Mouse (Mus musculus) kidney, adult 9 months (tissue): Measurements from ENCODE around the gene Ndufb11.

Experiments
- DNase-seq: peaks from one replicate; pipeline ENCODE4 v3.0.0; 2022

Gene Ndufb11

DNA sequence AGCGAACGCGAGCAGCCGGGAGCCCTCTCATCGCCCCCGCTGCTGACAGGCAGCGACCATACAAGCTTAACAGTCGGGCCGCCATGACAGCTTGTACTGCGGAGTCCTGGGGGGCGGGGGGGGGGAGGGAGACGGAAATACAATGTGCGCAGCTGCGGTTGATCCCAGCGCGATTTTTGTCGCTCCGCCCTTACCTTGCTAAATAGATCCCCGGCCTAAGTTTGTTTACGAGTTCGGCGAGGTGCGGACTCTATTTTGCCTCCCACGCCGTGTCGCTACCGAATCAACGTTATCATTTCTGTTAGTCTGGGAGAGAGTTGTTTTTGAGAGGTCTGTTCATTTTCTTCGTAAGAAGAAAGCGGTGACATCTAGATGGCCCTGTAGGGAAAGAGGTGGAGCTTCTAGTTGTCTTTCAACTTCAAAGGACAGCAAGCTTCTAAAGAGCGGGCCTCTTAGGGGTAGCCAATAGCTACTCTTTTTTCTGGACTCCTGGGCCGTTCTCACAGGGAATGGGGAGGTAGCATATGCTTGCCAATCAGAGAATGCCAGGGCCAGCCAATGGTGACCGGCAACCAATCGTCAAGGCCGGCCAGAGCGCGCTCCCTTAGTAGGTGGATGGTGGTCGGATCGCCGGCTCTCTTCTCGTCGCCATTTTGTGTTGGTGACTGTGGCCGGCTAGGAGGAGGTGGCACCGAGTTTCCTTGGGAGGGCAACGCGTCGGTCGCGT lies at the start of gene Ndufb11, which contains the start of gene Rbm10:
TSS of gene Ndufb11 (minus strand) at position 444 of the 727 bp plus-strand sequence.
TSS of gene Rbm10 (plus strand) at position 328 of the 727 bp plus-strand sequence.
- DNase-seq, result peak; percentile 93

DNA sequence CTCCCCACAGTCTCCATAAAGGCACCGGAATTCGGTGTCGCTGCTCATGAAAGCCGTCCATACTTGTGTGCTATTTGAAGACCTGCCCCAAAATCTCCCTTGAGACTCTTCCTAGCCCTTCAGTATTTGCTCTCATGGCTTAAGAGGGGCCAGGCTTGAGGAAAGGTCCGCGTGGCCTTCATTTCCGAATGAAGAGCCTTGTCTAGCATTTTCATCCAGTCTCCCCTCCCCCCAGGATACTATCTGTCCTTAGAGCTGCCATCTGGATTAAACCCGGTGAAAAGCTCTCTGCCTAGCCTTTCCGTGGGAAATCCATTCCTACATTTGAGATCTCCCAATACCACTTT lies 46.0 kb upstream of the Ndufb11 start:
- peak; percentile 24 for DNase-seq

DNA sequence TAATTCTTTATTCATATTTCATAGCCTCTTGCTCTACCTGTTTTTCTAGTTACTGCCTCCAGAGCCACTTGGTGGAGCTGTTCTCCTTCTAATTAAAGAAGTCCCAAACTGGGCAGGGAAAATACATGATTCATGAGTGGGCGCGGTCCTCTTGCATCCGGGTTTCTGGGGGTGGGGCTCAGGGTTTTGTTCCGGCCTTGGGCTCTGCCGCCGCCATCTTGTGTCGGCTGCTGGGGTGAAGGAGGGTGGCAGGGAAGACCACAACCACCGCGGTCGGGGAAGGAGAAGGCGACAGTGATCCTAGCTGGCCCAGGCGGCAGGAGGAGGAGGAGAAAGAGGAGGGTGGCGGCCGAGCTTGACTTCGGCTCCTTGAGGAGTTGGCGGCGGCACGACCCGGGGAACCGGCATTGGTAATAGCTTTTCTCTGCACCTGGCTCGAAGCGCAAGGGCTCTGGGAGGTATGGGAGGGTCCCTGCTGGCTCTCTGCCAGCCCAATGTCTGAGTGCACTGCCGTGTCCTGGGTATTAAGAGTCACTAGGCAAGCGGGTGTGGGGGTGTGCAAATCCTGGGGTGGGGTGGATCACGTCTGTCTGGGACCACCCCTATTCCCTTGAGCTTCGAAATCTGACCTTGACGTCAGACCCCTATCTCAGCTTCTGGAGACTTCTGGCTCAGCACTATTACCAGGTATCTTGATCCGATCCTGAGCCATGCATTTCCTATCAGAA lies 45.5 kb upstream of the Ndufb11 start:
- DNase-seq, result peak; percentile 93

DNA sequence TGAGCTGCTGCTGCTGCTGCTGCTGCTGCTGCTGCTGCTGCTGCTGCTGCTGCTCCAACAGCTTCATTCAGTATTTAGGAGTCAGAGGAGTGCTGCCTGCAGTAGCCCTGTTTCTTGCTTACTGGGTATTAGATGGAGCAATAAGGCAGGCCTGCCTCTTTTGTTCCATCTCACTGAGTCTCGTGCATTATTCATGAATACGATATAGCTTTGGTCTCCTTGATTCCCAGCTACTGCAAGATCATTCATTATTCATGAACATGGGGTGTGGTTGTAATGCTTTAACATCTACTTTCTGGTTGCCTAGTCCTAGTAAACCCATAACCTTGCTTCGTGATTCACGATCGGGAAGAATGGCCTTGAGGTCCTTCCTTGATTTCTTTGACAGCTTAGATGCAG lies 44.9 kb upstream of the Ndufb11 start:
- DNase-seq, result no peak

DNA sequence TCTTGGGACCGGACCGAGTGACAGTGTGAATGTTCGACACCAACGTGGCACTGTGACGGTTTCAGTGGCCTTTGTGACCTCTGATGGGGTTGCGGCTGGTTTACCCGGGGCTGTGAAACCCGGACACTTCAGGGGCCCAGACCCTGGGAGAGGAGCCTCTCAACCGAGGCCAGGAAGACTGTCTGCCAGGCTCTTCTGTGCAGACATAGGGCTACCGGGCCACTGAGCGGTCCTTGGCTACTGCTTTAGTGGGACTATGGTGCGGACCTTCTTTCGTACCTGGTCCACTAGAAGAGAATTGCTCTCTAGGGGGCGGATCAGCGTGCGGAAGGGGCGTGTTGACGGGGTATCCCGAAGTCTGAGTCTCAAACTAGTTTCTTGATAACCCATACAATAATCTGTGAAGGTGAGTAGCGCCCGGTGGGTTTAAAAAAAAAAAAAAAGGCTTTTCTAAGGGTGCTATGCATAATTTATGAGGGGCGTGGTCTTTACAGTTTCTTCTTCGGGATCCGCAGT lies 41.5 kb upstream of the Ndufb11 start:
- DNase-seq, result peak; percentile 14

DNA sequence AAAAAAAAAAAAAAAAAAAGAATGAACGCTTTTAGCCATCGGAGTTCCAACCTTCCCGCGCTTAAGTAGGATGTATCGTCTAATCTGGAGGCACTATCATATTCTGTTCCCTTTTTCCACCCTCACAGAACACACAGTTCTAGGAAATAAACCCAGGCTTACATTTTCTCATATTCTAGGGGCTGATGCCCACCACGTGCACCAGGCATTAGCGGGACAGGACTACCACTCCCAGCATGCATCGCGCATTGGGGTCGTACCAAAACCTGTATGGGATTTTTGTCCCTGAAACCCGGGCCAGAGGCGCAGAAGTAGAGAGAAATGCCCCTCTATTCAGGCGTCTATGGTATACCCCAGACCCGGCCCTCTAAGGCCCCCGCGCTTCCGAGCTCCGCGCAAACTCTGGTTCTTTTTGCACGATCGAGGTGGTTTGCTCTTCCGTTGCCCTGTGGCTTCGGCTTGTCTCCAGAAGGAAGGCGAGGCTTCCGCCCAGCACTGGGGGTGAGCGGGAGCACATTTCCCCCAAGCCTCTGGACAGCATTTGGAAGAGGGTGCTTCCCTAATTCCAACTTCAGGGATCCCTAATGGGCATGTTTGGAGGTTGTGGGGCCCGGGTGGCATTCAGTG lies 40.7 kb upstream of the Ndufb11 start, which contains the start of gene Uba1:
TSS of gene Uba1 (plus strand) at position 301 of the 627 bp plus-strand sequence.
- DNase-seq, result peak; percentile 70

DNA sequence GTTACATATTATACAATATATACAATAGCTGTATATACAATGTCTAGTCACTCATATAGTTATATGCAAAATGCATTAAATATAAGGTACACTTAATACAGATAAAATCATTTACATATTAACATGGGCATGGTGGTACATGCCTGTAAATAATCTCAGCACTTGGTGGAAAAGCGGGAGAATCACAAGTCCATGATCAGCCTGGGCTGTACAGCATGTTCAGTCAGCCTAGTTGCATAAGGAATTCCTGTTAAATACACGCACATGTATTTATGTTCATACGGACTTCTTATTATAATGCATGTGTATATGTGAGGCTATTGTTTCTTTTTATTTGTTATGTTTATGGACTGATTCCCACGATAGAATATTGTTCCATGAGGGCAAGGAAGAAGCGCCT lies 40.2 kb upstream of the Ndufb11 start:
- DNase-seq, result no peak

DNA sequence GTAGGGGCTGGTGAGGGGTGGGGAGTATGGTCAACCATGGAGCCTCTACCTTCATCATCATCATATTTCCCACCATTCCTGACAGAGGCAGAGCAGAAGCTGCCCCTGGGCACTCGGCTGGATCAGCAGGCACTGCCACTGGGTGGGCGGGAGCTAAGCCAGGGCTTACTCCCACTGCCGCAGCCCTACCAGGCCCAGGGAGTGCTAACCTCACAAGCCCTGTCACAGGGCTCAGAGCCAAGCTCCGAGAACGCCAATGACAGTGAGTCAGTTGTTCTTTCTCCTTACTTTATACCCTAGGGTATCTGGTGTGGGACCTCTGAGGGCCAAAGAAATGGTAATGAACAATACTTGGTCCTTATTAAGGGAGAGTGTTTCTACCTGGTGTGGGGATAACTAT lies 27.4 kb upstream of the Ndufb11 start:
- DNase-seq, result no peak

DNA sequence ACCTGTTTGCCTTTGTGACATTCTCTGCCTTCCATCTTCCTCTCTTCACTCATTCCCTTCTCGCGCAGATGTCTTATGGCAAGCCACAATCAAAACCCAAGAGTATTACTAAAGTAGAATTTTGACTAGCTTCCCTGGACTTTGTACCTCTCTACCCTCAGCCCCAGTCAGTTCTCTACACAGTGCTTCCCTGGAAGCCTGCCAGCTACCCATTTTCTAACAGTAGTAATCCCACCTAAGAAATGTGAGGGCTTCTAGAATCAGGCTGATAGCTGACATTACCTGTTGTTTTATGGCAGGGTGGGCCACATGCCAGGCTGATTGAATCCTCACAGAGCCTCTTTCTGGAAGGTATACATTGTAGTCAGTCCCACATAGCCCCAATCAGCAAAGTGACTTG lies 20.7 kb upstream of the Ndufb11 start:
- peak; percentile 35 for DNase-seq

DNA sequence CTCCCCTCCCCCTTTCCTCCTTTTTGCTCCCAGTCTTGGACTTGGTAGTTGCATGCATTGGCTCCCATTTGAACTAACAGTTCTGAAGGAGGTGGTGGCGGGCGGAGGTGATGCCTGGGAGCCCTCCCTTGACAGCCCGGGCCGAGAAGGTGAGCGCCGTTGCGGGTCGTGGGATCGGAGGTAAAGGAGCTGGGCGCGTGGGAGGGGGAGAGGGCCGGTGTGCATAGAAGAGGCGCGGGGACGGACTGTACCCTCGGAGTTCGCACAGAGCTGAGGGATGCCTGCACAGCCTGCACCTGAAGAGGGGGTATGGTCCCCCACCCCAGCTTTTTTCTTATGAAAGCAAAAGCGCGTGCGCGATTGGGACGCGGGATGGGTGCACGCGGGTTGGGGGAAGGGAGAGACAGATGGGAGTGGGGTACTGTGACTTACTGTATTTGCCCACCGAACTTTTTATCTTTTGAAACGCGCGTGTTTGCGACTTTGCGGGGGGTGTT lies 532 bp upstream of the Ndufb11 start:
- no peak for DNase-seq

DNA sequence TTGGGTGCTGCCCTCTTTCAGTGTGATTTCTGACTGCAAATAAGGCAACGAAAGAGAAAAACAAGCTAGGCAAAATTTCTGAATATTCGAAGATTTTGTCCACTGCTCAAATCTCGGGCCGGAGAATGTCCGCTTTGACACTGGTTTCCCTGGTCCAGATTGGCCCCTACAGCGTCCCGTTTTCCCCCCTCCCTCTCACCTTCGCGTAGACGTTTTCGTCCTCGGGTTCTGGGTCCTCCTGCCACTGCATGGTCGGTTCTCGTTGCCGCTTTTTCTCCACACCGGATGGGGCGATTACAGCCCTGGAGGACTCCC lies 601 bp downstream of the Ndufb11 start:
- DNase-seq, result no peak

DNA sequence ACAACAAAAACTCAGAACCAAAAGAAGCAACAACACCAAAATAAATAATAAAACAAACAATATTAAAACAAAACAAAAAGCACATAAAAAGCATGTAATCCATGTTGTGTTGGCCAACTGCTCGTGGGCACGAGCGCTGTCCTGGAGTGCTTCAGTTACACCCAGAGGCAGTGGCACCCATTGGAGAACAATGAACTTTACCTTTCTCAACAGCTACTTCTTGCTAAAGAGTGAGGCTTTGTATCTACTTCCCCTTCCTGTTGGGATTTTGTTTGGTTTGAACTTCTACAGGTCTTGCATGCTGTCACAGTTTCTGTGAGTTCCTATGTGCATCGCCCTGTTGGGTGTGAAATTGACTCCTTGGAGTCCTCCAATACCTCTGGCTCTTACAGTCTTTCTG lies 8.9 kb downstream of the Ndufb11 start:
- no peak for DNase-seq

DNA sequence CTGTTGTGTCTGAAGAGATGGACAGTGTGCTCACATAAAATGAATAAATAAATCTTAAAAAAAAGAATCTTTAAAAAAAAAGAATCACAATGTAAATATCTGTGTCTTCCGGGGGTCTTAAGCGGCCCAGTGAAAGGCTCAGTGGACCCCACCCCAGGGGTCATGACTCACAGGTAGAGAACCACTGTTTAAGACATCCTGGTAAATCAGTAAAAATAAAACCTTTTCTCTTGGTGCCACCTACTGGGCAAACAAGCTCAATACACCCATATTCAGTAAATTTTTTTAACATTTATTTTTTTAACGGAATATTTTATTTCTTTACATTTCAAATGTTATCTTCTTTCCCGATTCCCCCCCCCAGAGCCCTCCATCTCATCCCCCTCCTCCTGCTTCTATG lies 29.5 kb downstream of the Ndufb11 start:
- DNase-seq, result peak; percentile 8

DNA sequence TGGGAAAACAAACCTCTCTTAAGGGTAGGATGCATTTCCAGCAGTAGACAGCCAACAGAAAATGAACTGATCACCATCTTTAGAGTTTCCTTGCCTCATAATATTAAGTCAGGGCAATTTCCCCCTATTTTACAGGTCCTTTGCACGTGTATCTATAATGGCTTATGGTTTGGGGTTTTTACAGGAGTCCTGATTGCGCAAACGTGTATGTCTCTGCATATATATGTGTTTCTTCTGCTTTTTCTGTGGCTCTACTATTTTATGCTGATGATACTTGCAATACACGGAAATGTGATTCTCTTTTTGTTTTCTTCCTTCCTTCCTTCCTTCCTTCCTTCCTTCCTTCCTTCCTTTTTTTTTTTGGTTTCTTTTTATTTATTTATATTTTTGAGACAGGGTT lies 43.5 kb downstream of the Ndufb11 start:
- no peak for DNase-seq

DNA sequence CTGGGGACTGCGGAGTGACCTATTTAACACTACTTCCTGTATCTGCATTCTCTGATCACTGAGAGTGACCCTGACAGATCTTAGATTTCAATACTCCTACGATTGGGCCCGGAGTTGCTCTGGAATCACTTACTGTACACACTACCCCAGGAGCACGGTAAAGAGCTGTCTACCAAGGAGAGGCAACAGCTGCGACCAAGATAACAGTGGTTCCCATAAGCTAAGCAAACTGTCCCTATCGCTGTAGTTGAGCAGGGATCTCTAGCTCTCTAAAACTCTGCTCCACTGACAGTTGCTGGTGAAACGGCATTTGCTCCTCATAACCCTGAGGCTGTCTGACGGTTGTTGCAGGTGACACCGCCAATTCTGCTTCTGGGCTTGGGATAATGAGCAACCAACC lies 44.7 kb downstream of the Ndufb11 start:
- no peak for DNase-seq

DNA sequence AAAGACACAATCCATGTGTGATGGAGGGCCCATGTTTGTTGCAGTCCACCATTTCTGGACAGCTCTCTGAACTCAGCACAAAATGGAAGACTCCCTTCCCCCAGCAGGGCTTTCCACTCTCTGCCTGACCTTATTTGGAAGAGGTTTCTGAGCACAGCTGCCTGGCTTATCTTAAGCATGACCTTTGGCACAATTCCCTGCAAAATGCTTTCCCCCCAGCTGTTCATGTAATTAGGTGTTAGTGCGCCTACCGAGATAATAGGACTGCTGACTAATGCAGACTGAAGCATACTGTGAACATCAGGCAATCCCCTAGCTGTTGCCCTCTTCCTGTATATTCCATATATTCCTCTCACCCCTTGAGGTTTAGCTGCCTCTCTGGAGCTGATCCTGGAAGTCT lies 46.4 kb downstream of the Ndufb11 start:
- no peak for DNase-seq
